ENCODE assay signal across 1 mouse cellular context in genomic region chr5:65956144-65957008, GRCm38 (mm10).
TF ChIP-seq lines count a peak whose summit lies in the region.

No protein-coding gene starts in this region.

TF ChIP-seq in MEL, 35 proteins besides CTCF, POLR2A, EP300 and RAD21 (continued from another document):
- no peak for TF ChIP-seq KAT2A (conservative IDR thresholded peaks at IDR 0.05; ENCODE audit: low read depth, low read length)
- no peak for TF ChIP-seq UBTF (IDR thresholded peaks at IDR 0.05; ENCODE audit: borderline replicate concordance, insufficient read depth, low read depth, low read length)
- TF ChIP-seq BHLHE40 (IDR thresholded peaks at IDR 0.05; ENCODE audit: borderline replicate concordance, low read depth, low read length): no peak
- no peak for TF ChIP-seq NELFE (IDR thresholded peaks at IDR 0.05; ENCODE audit: low read depth, low read length)
- no peak for TF ChIP-seq NRF1 (IDR thresholded peaks at IDR 0.05; ENCODE audit: insufficient read depth, low read depth, low read length, poor library complexity, severe bottlenecking)
- peak; percentile 2; the same call in 1 of the 2 replicates for TF ChIP-seq SIN3A (IDR thresholded peaks at IDR 0.05; ENCODE audit: low read length)
- no peak for TF ChIP-seq POLR2AphosphoS5 (IDR thresholded peaks at IDR 0.05; ENCODE audit: borderline replicate concordance, low read depth, low read length)
- no peak for TF ChIP-seq SMC3 (IDR thresholded peaks at IDR 0.05; ENCODE audit: low read depth, low read length)
- TF ChIP-seq TCF12 (IDR thresholded peaks at IDR 0.05; ENCODE audit: low read depth, low read length): no peak
- TF ChIP-seq ELF1 (IDR thresholded peaks at IDR 0.05; ENCODE audit: low read depth, low read length): no peak
- TF ChIP-seq ZNF384 (IDR thresholded peaks at IDR 0.05; ENCODE audit: low read depth, low read length): peak; percentile 68; the same call in 1 of the 2 replicates
